Mouse (Mus musculus) intestine, embryonic 16.5 days (tissue): ENCODE measurements around the gene Cdk7. TPM values are rescaled to one million over a fixed set of nuclear protein-coding genes. Genes with fewer than 3 reads are reported as not detected.
"Not testable (repeated sequence)": the region's sequence is repeated elsewhere in the genome, so short reads cannot be mapped to it uniquely, and the experiment has no call there.

ENCODE experiments used
- ATAC-seq: fragments of 200-750 bp; cut with Nextera tagmentation; 2 replicates; pipeline ENCODE4 v1.8.0; 2017; ENCODE audit warnings: moderate TSS enrichment, moderate library complexity
- H3K27ac ChIP-seq: fragments of 300-500 bp; sonication (generic); 2 replicates; pipeline ENCODE4 v1.5.1; 2014; ENCODE audit warnings: mild to moderate bottlenecking, low read length
- H3K27me3 ChIP-seq: fragments of 300-500 bp; sonication (generic); replicated peaks from 2 replicates; pipeline ENCODE4 v1.6.1; 2014; ENCODE audit warnings: low read length, control low read depth, mixed read lengths; ENCODE audit not compliant: control insufficient read depth, insufficient read depth
- H3K36me3 ChIP-seq: fragments of 300-500 bp; sonication (generic); 2 replicates; pipeline ENCODE4 v1.6.1; 2014; ENCODE audit warnings: low read length, control low read depth; ENCODE audit not compliant: control insufficient read depth, insufficient read depth
- H3K4me1 ChIP-seq: fragments of 300-500 bp; sonication (generic); 2 replicates; pipeline ENCODE4 v1.6.1; 2014; ENCODE audit warnings: low read length, control low read depth, mixed read lengths; ENCODE audit not compliant: control insufficient read depth, insufficient read depth
- H3K4me2 ChIP-seq: fragments of 300-500 bp; sonication (generic); 2 replicates; pipeline ENCODE4 v1.6.1; 2014; ENCODE audit warnings: low read depth, low read length, control low read depth
- H3K4me3 ChIP-seq: fragments of 300-500 bp; sonication (generic); 2 replicates; pipeline ENCODE4 v1.5.1; 2014; ENCODE audit warnings: mild to moderate bottlenecking, low read length
- H3K9ac ChIP-seq: fragments of 300-500 bp; sonication (generic); 2 replicates; pipeline ENCODE4 v1.6.1; 2014; ENCODE audit warnings: low read depth, low read length
- H3K9me3 ChIP-seq: fragments of 300-500 bp; sonication (generic); 2 replicates; pipeline ENCODE4 v1.6.1; 2016; ENCODE audit warnings: low read length, control low read depth; ENCODE audit not compliant: control insufficient read depth
- WGBS: fragments of 180-500 bp; shearing (Covaris S2); extraction: QIAGEN DNeasy Blood & Tissue Kit; methylation state at CpG from one replicate; pipeline ENCODE4 v1.1.7; 2014; 5-methylcytosine and 5-hydroxymethylcytosine counted together
- polyA plus RNA-seq: library from polyadenylated mRNA; unstranded; fragments of >200 nt; fragmentation: Nextera tagmentation; extraction: Ambion mirVana; gene quantifications from 2 replicates; pipeline ENCODE4 v1.2.1, GENCODE M21; 2015

The Cdk7 gene
- polyA plus RNA-seq, 1 experiment from 2014 or later = 78.7 TPM

DNA sequence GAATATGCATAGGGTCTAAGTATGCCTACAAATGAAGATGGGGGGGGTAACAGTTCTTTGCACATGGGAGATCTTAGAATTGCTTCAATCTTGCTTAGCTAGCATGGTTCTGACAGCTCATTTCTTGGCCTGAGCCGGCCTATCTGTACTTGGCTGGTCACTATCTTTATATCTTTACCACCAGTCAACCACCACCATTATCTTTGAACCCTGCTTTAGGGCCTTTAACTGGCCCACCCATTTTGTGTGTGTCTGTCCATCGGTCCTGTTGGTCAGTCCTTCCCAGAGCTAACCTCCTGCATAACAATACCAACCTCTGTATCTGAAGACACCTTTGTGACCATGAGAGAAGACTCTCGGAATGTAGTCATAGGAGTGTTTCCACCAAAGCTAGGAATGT is 20.7 kb upstream of the Cdk7 start:
- Histone ChIP-seq H3K4me3 (no peak overlapping the region), H3K36me3 (no peaks in the 10 kb centered on the region), H3K27ac (no peak overlapping the region), H3K27me3 (no peaks in the 10 kb centered on the region), H3K9ac (no peak overlapping the region), H3K4me2 (no peak overlapping the region), H3K4me1 (no peaks in the 10 kb centered on the region), H3K9me3 (no peaks in the 10 kb centered on the region)
- no peak for ATAC-seq
- 83% methylated on average over 3 of the region's 3 CpGs for WGBS

- no peaks in the 10 kb centered on the region for H3K27me3 ChIP-seq
- no peaks in the 10 kb centered on the region for H3K4me1 ChIP-seq
- no peak overlapping the region for H3K4me3 ChIP-seq
- H3K4me2 ChIP-seq = no peak overlapping the region
- no peaks in the 10 kb centered on the region for H3K9me3 ChIP-seq
- no peak for ATAC-seq
- H3K9ac ChIP-seq = no peak overlapping the region
- H3K36me3 ChIP-seq = no peaks in the 10 kb centered on the region
- no peak overlapping the region for H3K27ac ChIP-seq
- WGBS = 81% methylated on average over 5 of the region's 5 CpGs
These were observed 20.1 kb upstream of the Cdk7 start for GRCm38 (mm10) chr13:100750799-100751198.

GRCm38 (mm10) chr13:100748638-100749037 is 17.9 kb upstream of the Cdk7 start:
- Histone ChIP-seq H3K27me3 (no peaks in the 10 kb centered on the region), H3K27ac (no peak overlapping the region), H3K4me2 (no peak overlapping the region), H3K9ac (no peak overlapping the region), H3K4me1 (no peaks in the 10 kb centered on the region), H3K9me3 (no peaks in the 10 kb centered on the region), H3K36me3 (no peaks in the 10 kb centered on the region), H3K4me3 (no peak overlapping the region)
- no peak for ATAC-seq
- 47% methylated on average over 8 of the region's 8 CpGs for WGBS

DNA sequence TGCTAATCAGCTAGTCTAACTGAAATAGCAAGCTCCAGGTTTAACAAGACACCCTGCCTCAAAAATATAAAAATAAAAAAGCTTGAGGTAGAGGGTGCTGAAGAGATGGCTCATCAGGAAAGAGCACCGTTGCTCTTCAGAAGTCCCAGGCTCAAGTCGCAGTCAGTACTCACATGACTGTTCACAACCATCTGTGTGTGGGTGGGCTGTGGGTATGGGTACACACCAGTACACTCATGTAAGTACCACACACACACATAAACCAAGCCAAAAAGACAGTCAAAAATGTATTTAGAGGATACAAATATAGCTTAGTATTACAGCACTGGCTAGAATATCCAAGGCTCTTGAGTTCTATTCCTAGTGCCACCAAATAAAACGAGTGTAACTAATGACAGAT is 15.4 kb upstream of the Cdk7 start:
- WGBS = 93% methylated on average over 3 of the region's 3 CpGs
- H3K4me2 ChIP-seq = no peak overlapping the region
- H3K27ac ChIP-seq = no peak overlapping the region
- no peak for ATAC-seq
- peaks cover 3% of the 10 kb centered on the region; the same call in 1 of the 2 replicates for H3K4me1 ChIP-seq
- H3K9me3 ChIP-seq = no peaks in the 10 kb centered on the region
- no peaks in the 10 kb centered on the region for H3K36me3 ChIP-seq
- H3K9ac ChIP-seq = no peak overlapping the region
- H3K27me3 ChIP-seq = no peaks in the 10 kb centered on the region
- no peak overlapping the region for H3K4me3 ChIP-seq

DNA sequence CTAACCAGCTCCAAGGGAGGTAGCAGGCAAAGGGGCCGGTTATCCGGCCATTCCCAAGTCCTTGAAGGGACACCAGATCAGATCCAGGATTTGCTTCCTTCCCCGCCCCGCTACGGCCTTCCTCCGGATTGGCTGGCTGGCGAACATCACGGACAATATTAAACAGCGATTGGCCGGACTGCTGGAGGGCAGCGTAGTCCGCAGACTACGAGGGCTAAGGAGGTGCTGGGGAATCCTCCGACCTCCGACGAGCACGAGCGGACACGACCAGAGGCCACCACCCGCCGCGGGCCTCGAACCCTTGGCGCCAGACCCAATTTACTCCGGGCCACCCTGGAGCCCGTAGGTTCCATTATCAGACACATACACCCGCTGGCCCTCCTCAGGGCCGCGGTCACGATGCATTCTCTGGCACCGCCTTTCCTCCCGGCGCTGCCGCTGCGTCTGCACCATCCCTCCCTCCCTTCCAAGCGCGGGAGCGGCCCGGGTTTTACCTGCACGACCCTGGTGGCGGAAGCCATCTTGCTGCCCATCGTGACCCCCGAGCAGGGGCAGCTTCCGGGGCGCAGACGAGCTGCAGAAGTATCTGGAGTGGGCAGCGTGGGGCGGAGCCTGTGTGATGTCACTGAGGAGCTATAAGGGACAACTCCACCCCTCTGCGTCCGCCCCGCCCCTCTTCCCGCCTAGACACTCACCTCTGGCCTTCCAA is 13.5 kb upstream of the Cdk7 start, which contains the start of gene Mrps36:
Gene Mrps36 (minus strand): TSS at position 624 of the 709 bp plus-strand sequence.
- Histone ChIP-seq H3K9ac (peak within 1 kb of the TSS; percentile 86), H3K4me1 (peaks cover 3% of the 10 kb centered on the region; the same call in 1 of the 2 replicates), H3K4me2 (peak within 1 kb of the TSS; percentile 62), H3K36me3 (no peaks in the 10 kb centered on the region), H3K4me3 (peak within 1 kb of the TSS; percentile 61), H3K27me3 (no peaks in the 10 kb centered on the region), H3K9me3 (no peaks in the 10 kb centered on the region), H3K27ac (peak within 1 kb of the TSS; percentile 99)
- ATAC-seq = peak; percentile 97
- WGBS = under 1% methylated on average over 52 of the region's 52 CpGs

DNA sequence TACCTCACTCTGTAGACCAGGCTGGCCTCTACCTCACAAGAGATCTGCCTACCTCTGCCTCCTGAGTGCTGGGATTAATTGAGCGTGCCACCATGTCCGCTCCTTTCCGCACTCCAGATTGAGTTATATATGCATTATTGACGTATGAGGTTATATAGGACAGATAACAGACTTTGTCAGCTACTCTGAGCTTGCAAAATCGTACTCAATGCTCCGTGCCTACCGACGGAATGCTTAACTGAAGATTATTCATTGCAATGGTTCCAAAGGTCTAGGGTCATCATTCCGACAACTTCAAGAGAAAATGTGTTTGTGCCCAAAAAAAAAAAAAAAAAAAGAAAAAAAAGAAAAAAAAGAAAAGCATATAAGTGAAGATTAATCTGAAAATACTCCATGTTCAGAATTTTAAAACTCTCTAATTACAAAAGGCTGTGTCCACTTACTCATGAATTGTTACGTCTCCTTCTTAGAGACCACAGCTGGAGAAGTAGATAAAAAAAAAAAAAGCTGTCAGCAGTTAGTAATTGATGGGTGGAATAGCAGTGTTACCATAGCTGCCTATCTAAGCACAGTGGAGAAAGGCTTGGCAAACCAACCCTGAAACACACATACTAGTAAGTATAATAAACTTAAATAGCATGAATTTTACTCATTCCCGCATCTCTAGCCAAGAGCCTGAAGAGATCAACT is 12.8 kb upstream of the Cdk7 start:
- H3K4me1 ChIP-seq = peaks cover 3% of the 10 kb centered on the region; the same call in 1 of the 2 replicates
- no peaks in the 10 kb centered on the region for H3K27me3 ChIP-seq
- peak overlapping the region; percentile 61 for H3K4me3 ChIP-seq
- ATAC-seq = peak; percentile 64
- H3K9ac ChIP-seq = peak overlapping the region; percentile 86
- H3K9me3 ChIP-seq = no peaks in the 10 kb centered on the region
- peak overlapping the region; percentile 62 for H3K4me2 ChIP-seq
- H3K36me3 ChIP-seq = no peaks in the 10 kb centered on the region; the same call in 1 of the 2 replicates
- peak overlapping the region; percentile 99 for H3K27ac ChIP-seq
- WGBS = 47% methylated on average over 11 of the region's 11 CpGs

DNA sequence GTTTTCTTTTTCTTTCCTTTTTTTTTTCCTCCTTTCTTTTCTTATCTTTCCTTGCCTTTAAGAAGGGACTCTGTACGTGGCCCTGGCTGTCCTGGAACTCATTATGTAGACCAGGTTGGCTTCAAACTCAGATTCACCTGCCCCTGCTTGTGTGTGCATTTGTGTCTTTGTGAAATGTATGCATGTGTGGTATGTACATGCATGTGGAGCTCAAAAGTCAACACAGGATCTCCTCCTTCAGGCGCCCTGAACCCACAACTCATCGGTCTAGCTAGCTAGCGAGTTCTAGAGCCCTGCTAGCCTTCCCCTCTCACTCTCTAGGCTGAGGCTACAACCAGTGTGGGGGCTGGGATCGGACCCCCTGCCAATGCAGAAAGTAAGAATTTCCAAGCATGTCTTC is 12.1 kb upstream of the Cdk7 start:
- Histone ChIP-seq H3K27ac (peak overlapping the region; percentile 73), H3K4me1 (peaks cover 3% of the 10 kb centered on the region; the same call in 1 of the 2 replicates), H3K27me3 (no peaks in the 10 kb centered on the region), H3K9ac (peak overlapping the region; percentile 44), H3K4me2 (peak overlapping the region; percentile 40), H3K4me3 (peak overlapping the region; percentile 33), H3K9me3 (no peaks in the 10 kb centered on the region), H3K36me3 (no peaks in the 10 kb centered on the region; the same call in 1 of the 2 replicates)
- 78% methylated on average over 5 of the region's 5 CpGs for WGBS
- no peak for ATAC-seq

DNA sequence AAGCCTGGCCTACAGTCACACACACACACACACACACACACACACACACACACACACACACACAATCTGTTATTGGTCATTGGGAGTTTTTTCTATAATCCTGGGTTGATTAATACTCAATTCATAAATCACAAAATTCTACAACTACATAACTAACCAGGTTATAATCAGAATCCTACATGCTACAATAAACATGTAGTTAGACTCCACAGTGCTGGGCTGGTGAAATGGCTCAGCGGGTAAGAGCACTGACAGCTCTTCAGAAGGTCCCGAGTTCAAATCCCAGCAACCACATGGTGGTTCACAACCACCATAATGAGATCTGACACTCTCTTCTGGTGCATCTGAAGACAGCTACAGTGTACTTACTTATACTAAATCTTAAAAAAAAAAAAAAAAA is 2.0 kb upstream of the Cdk7 start:
- no peak overlapping the region for H3K27ac ChIP-seq
- no peak for ATAC-seq
- peaks cover 5% of the 10 kb centered on the region; the same call in 1 of the 2 replicates for H3K36me3 ChIP-seq
- no peak overlapping the region for H3K4me2 ChIP-seq
- no peak overlapping the region for H3K9ac ChIP-seq
- peaks cover 8% of the 10 kb centered on the region for H3K4me1 ChIP-seq
- H3K4me3 ChIP-seq = no peak overlapping the region
- no peaks in the 10 kb centered on the region for H3K9me3 ChIP-seq
- no peaks in the 10 kb centered on the region for H3K27me3 ChIP-seq
- WGBS = 93% methylated on average over 2 of the region's 2 CpGs

DNA sequence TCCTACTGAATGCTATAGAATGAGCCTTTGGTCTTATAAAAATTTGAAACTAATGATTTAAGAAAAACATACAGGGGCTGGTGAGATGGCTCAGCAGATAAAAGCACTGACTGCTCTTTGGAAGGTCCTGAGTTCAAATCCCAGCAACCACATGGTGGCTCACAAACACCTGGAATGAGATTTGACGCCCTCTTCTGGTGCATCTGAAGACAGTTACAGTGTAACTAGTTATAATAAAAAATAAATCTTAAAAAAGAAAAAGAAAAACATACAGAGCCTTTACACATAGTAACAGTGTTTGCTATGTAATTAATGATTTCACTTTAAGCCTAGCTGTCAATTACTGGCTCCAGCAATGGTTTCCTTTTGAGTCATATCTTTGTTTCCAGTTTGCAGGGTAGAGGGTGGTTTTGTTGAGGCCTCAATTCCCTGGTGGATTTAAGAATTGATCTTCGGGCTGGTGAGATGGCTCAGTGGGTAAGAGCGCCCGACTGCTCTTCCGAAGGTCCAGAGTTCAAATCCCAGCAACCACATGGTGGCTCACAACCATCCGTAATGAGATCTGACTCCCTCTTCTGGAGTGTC is 815 bp upstream of the Cdk7 start:
- H3K4me3 ChIP-seq, H3K27me3 ChIP-seq, H3K9ac ChIP-seq, H3K9me3 ChIP-seq, H3K36me3 ChIP-seq, H3K4me1 ChIP-seq, ATAC-seq: not testable (repeated sequence)
- Histone ChIP-seq H3K4me2 (0 out of 2 replicates have a peak overlapping the region, but pooled peaks have one; percentile 48), H3K27ac (peak overlapping the region; percentile 55)
- 92% methylated on average over 5 of the region's 6 CpGs for WGBS
